Mouse (Mus musculus) left cerebral cortex, postnatal 14 days (tissue): ENCODE measurements around the gene Cdkn2d. TPM values are rescaled to one million over a fixed set of nuclear protein-coding genes. Genes with fewer than 3 reads are reported as not detected.
A peak's percentile ranks its signal among the peaks of the same experiment; 100 is the strongest.
"Not testable (repeated sequence)": the region's sequence is repeated elsewhere in the genome, so short reads cannot be mapped to it uniquely, and the experiment has no call there.

Experiments
- DNase-seq, 2 experiments: peaks; one replicate each; pipeline ENCODE4 v3.0.0; 2021 to 2022; ENCODE audit warnings: low spot score in 2 of 2, mixed read lengths in 1 of 2
- intact Hi-C: fragments of 180-260 bp; cut with DNase I; formaldehyde crosslinking; loops from one replicate; pipeline ENCODE4 v1.15.1; 2025
- total RNA-seq, 2 experiments: library from RNA; stranded (reverse); gene quantifications; 2 replicates each; pipeline ENCODE4 v1.2.3; 2021

The Cdkn2d gene
- total RNA-seq, 2 experiments from 2014 or later: 57.5 to 62.9 TPM

- DNase-seq: no peak
- intact Hi-C loops: no loop called here
These were observed 7.2 kb downstream of the Cdkn2d start for GRCm38 (mm10) chr9:21283994-21284393.

- DNase-seq: no peak
- intact Hi-C loops: no loop called here
These were observed 7.6 kb downstream of the Cdkn2d start for GRCm38 (mm10) chr9:21283591-21283990.

- no peak for DNase-seq
- intact Hi-C loops: no loop called here
These were observed 13.4 kb downstream of the Cdkn2d start for GRCm38 (mm10) chr9:21277776-21278175.

- no peak for DNase-seq
- intact Hi-C loops: no loop called here
These were observed 14.9 kb downstream of the Cdkn2d start for GRCm38 (mm10) chr9:21276307-21276706.

GRCm38 (mm10) chr9:21275727-21276126 lies 15.5 kb downstream of the Cdkn2d start:
- DNase-seq: no peak
- intact Hi-C loops: no loop called here

- DNase-seq: no peak
- intact Hi-C loops: no loop called here
These were observed 16.0 kb downstream of the Cdkn2d start for GRCm38 (mm10) chr9:21275013-21275710.

- no peak for DNase-seq
- intact Hi-C loops: no loop called here
These were observed 16.9 kb downstream of the Cdkn2d start for GRCm38 (mm10) chr9:21274336-21274735.

- intact Hi-C loops: no loop called here
- DNase-seq: no peak
These were observed 17.5 kb downstream of the Cdkn2d start for GRCm38 (mm10) chr9:21273520-21274228.

- DNase-seq: no peak
- intact Hi-C loops: no loop called here
These were observed 18.1 kb downstream of the Cdkn2d start for GRCm38 (mm10) chr9:21273094-21273493.

- intact Hi-C loops: no loop called here
- DNase-seq: no peak
These were observed 18.8 kb downstream of the Cdkn2d start for GRCm38 (mm10) chr9:21272391-21272790.

- intact Hi-C loops, DNase-seq: not testable (repeated sequence)
These were observed 21.6 kb downstream of the Cdkn2d start for GRCm38 (mm10) chr9:21269590-21269989.

- intact Hi-C loops: no loop called here
- DNase-seq: no peak
These were observed 22.9 kb downstream of the Cdkn2d start for GRCm38 (mm10) chr9:21268305-21268704.

GRCm38 (mm10) chr9:21266889-21267288 lies 24.3 kb downstream of the Cdkn2d start:
- DNase-seq: no peak
- intact Hi-C loops: no loop called here

- DNase-seq: no peak
- intact Hi-C loops: no loop called here
These were observed 25.6 kb downstream of the Cdkn2d start for GRCm38 (mm10) chr9:21265611-21266010.

- intact Hi-C loops: no loop called here
- DNase-seq: peak; percentile 95 to 96
These were observed 26.1 kb downstream of the Cdkn2d start, which contains the start of gene Atg4d for GRCm38 (mm10) chr9:21265000-21265561. Gene Atg4d, plus strand, starts transcription at chr9:21265293.

GRCm38 (mm10) chr9:21264272-21264999 lies 26.8 kb downstream of the Cdkn2d start:
- DNase-seq: no peak
- intact Hi-C loops: no loop called here

- DNase-seq: no peak
- intact Hi-C loops: no loop called here
These were observed 29.4 kb downstream of the Cdkn2d start for GRCm38 (mm10) chr9:21261831-21262230.

- DNase-seq: no peak
- intact Hi-C loops: no loop called here
These were observed 30.6 kb downstream of the Cdkn2d start for GRCm38 (mm10) chr9:21260491-21261040.

- DNase-seq: not testable (repeated sequence)
These were observed 34.9 kb downstream of the Cdkn2d start for GRCm38 (mm10) chr9:21256349-21256748.

GRCm38 (mm10) chr9:21254690-21255089 lies 36.5 kb downstream of the Cdkn2d start:
- intact Hi-C loops: no loop called here
- no peak for DNase-seq

More at GRCm38 (mm10) chr9:21256349-21256748, 34.9 kb downstream of the Cdkn2d start:
- intact Hi-C loops: not testable (repeated sequence)
